Comparison of ENCODE assay signal across 9 mouse cellular contexts in the genomic region with DNA sequence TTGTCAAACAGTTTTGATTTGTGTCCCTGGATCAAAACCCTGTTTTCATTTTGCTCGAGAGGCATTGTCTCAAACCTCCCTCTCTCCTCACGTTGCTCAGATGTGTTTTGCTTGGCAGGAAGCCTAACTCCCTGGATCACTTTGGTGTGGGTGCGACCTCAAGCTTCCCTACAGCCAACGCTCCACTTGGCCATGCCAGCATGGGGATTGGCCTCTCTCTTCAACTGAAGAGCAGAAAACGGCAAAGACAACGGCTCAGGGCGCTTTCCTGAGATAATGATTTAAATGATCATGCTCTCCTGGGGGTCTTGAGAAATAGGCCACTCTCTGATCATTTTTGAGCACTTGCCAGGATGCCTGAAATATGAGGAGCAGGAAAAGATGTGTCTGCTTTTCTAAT.
DNase-seq lines count a peak whose midpoint lies in the region; ATAC-seq lines count a peak whose summit lies in the region.
"Had no signal": no experiment of that assay in that cellular context is flagged by ENCODE, and none has a peak within 500 bp of the region (broad histone marks: within the 10 kb centered on the region; RNA-seq: fewer than 3 reads in every experiment).

No protein-coding gene starts in this region.

- no peaks in the 10 kb centered on the region for H3K36me3 ChIP-seq in midbrain, embryonic 14.5 days (ENCODE audit: control insufficient read depth, insufficient read depth, low read length)
- no peaks in the 10 kb centered on the region for H3K36me3 ChIP-seq in midbrain, embryonic 13.5 days
- no peaks in the 10 kb centered on the region for H3K36me3 ChIP-seq in hindbrain, embryonic 14.5 days (replicated peaks; ENCODE audit: control insufficient read depth, insufficient read depth)
- H3K36me3 ChIP-seq: liver, embryonic 15.5 days had no signal

- 52% methylated on average over 7 of the region's 7 CpGs for WGBS in midbrain, embryonic 14.5 days
- 50% methylated on average over 7 of the region's 7 CpGs for WGBS in midbrain, embryonic 13.5 days
- WGBS in hindbrain, embryonic 14.5 days = 37% methylated on average over 7 of the region's 7 CpGs

- DNase-seq in midbrain, embryonic 14.5 days = peak; percentile 33
- peak; percentile 7 for DNase-seq in gastrocnemius, adult 18-20 months (ENCODE audit: low spot score)
- peak; percentile 23 for DNase-seq in heart, postnatal 25 days (ENCODE audit: low spot score)
- peak; percentile 18 for DNase-seq in ovary, postnatal 10 days (ENCODE audit: low spot score)
- DNase-seq in yolk sac, embryonic 10.5 days (ENCODE audit: low spot score) = no peak
- DNase-seq in hindbrain, embryonic 14.5 days (ENCODE audit: low spot score) = no peak

- no peaks in the 10 kb centered on the region for H3K9me3 ChIP-seq in midbrain, embryonic 14.5 days (ENCODE audit: control insufficient read depth, low read length)
- no peaks in the 10 kb centered on the region for H3K9me3 ChIP-seq in midbrain, embryonic 13.5 days
- no peaks in the 10 kb centered on the region for H3K9me3 ChIP-seq in hindbrain, embryonic 14.5 days (ENCODE audit: control insufficient read depth, low read length)
- H3K9me3 ChIP-seq: liver, embryonic 15.5 days had no signal

- no peak overlapping the region for H3K4me3 ChIP-seq in midbrain, embryonic 14.5 days (replicated peaks; ENCODE audit: low read depth, low read length)
- no peak overlapping the region for H3K4me3 ChIP-seq in midbrain, embryonic 13.5 days (replicated peaks)
- no peak overlapping the region for H3K4me3 ChIP-seq in hindbrain, embryonic 14.5 days (replicated peaks; ENCODE audit: low read length)
- H3K4me3 ChIP-seq: liver, embryonic 15.5 days had no signal

- no peak overlapping the region for H3K27ac ChIP-seq in midbrain, embryonic 14.5 days (replicated peaks; ENCODE audit: low read depth, low read length)
- H3K27ac ChIP-seq in midbrain, embryonic 13.5 days = no peak overlapping the region
- H3K27ac ChIP-seq in hindbrain, embryonic 14.5 days = no peak overlapping the region
- H3K27ac ChIP-seq: liver, embryonic 15.5 days had no signal

- no peak overlapping the region for H3K9ac ChIP-seq in midbrain, embryonic 14.5 days (replicated peaks; ENCODE audit: low read length)
- no peak overlapping the region for H3K9ac ChIP-seq in midbrain, embryonic 13.5 days (replicated peaks)
- no peak overlapping the region for H3K9ac ChIP-seq in hindbrain, embryonic 14.5 days
- H3K9ac ChIP-seq: liver, embryonic 15.5 days had no signal

- ATAC-seq in midbrain, embryonic 14.5 days (ENCODE audit: low FRiP score, low TSS enrichment) = no peak
- no peak for ATAC-seq in midbrain, embryonic 13.5 days
- ATAC-seq in hindbrain, embryonic 14.5 days (ENCODE audit: low FRiP score) = no peak
- ATAC-seq: hindbrain, embryonic 16.5 days had no signal

- H3K27me3 ChIP-seq in midbrain, embryonic 14.5 days (ENCODE audit: control insufficient read depth, insufficient read depth, low read length) = no peaks in the 10 kb centered on the region
- H3K27me3 ChIP-seq in midbrain, embryonic 13.5 days = no peaks in the 10 kb centered on the region
- no peaks in the 10 kb centered on the region for H3K27me3 ChIP-seq in hindbrain, embryonic 14.5 days (ENCODE audit: control insufficient read depth, insufficient read depth, low read length)
- H3K27me3 ChIP-seq: liver, embryonic 15.5 days had no signal

- H3K4me1 ChIP-seq in midbrain, embryonic 14.5 days (ENCODE audit: control insufficient read depth, insufficient read depth, low read length) = no peaks in the 10 kb centered on the region
- H3K4me1 ChIP-seq in midbrain, embryonic 13.5 days (replicated peaks) = no peaks in the 10 kb centered on the region; the same call in 1 of the 2 replicates
- H3K4me1 ChIP-seq in hindbrain, embryonic 14.5 days (replicated peaks; ENCODE audit: control insufficient read depth, insufficient read depth, low read length) = no peaks in the 10 kb centered on the region
- H3K4me1 ChIP-seq: liver, embryonic 15.5 days had no signal

- H3K4me2 ChIP-seq in midbrain, embryonic 14.5 days (ENCODE audit: low read length) = no peak overlapping the region
- H3K4me2 ChIP-seq in midbrain, embryonic 13.5 days (replicated peaks) = no peak overlapping the region
- no peak overlapping the region for H3K4me2 ChIP-seq in hindbrain, embryonic 14.5 days (replicated peaks)
- H3K4me2 ChIP-seq: liver, embryonic 15.5 days had no signal

- intact Hi-C loops in heart, postnatal 25 days (cut with DNase I) = no loop called here

Comparison
In these comparisons a context has a peak if more than half of its experiments do, and no peak if none do; other contexts are left out.
1. DNase-seq: peak in midbrain, embryonic 14.5 days (single experiment), gastrocnemius, adult 18-20 months (single experiment), heart, postnatal 25 days (single experiment) and ovary, postnatal 10 days (single experiment); none in yolk sac, embryonic 10.5 days (single experiment) and hindbrain, embryonic 14.5 days (single experiment).